Mouse (Mus musculus): Measurements from ENCODE around the gene Tipin. TPM values are rescaled to one million over a fixed set of nuclear protein-coding genes. Genes with fewer than 3 reads are reported as not detected.

The Tipin gene
- polyA plus RNA-seq, 1 experiment from 2014 or later: 162 TPM

GRCm38 (mm10) chr9:64242381-64242831, 39.0 kb upstream of the Tipin start:
- Histone ChIP-seq H3K9me3 (replicated peaks; ENCODE audit: control insufficient read depth, low read length) (no peaks in the 10 kb centered on the region), H3K36me3 (ENCODE audit: control insufficient read depth, insufficient read depth, low read length) (no peaks in the 10 kb centered on the region), H3K4me3 (replicated peaks; ENCODE audit: low read length) (no peak overlapping the region), H3K27me3 (ENCODE audit: control insufficient read depth, insufficient read depth, low read length) (no peaks in the 10 kb centered on the region), H3K9ac (ENCODE audit: low read length) (no peak overlapping the region), H3K4me1 (ENCODE audit: control insufficient read depth, insufficient read depth, low read length) (0 out of 2 replicates have a peak, but pooled peaks cover 3% of the 10 kb centered on the region), H3K27ac (ENCODE audit: low read length) (no peak overlapping the region), H3K4me2 (ENCODE audit: low read depth, low read length) (no peak overlapping the region)
- WGBS: 61% methylated on average over 6 of the region's 6 CpGs
- no peak for ATAC-seq (ENCODE audit: insufficient read depth, low FRiP score)

- WGBS: 67% methylated on average over 1 of the region's 1 CpGs
- H3K4me1 ChIP-seq (ENCODE audit: control insufficient read depth, insufficient read depth, low read length): peaks cover 11% of the 10 kb centered on the region; the same call in 1 of the 2 replicates
- no peak overlapping the region for H3K4me3 ChIP-seq (replicated peaks; ENCODE audit: low read length)
- no peak overlapping the region for H3K9ac ChIP-seq (ENCODE audit: low read length)
- ATAC-seq (ENCODE audit: insufficient read depth, low FRiP score): no peak
- no peaks in the 10 kb centered on the region for H3K27me3 ChIP-seq (ENCODE audit: control insufficient read depth, insufficient read depth, low read length)
- H3K4me2 ChIP-seq (ENCODE audit: low read depth, low read length): no peak overlapping the region
- no peak overlapping the region for H3K27ac ChIP-seq (ENCODE audit: low read length)
- no peaks in the 10 kb centered on the region for H3K9me3 ChIP-seq (replicated peaks; ENCODE audit: control insufficient read depth, low read length)
- no peaks in the 10 kb centered on the region for H3K36me3 ChIP-seq (ENCODE audit: control insufficient read depth, insufficient read depth, low read length)
Observed at GRCm38 (mm10) chr9:64249371-64249770, 32.0 kb upstream of the Tipin start.

- peak overlapping the region; percentile 12; the same call in 1 of the 2 replicates for H3K27ac ChIP-seq (ENCODE audit: low read length)
- no peak overlapping the region for H3K4me2 ChIP-seq (ENCODE audit: low read depth, low read length)
- H3K27me3 ChIP-seq (ENCODE audit: control insufficient read depth, insufficient read depth, low read length): no peaks in the 10 kb centered on the region
- no peaks in the 10 kb centered on the region for H3K36me3 ChIP-seq (ENCODE audit: control insufficient read depth, insufficient read depth, low read length)
- H3K4me1 ChIP-seq (ENCODE audit: control insufficient read depth, insufficient read depth, low read length): peaks cover 11% of the 10 kb centered on the region; the same call in 1 of the 2 replicates
- no peaks in the 10 kb centered on the region for H3K9me3 ChIP-seq (replicated peaks; ENCODE audit: control insufficient read depth, low read length)
- H3K9ac ChIP-seq (ENCODE audit: low read length): 0 out of 2 replicates have a peak overlapping the region, but pooled peaks have one; percentile 7
- no peak overlapping the region for H3K4me3 ChIP-seq (replicated peaks; ENCODE audit: low read length)
- no peak for ATAC-seq (ENCODE audit: insufficient read depth, low FRiP score)
Observed at GRCm38 (mm10) chr9:64250111-64250730, 31.2 kb upstream of the Tipin start.

- Histone ChIP-seq H3K9me3 (replicated peaks; ENCODE audit: control insufficient read depth, low read length) (no peaks in the 10 kb centered on the region), H3K36me3 (ENCODE audit: control insufficient read depth, insufficient read depth, low read length) (no peaks in the 10 kb centered on the region), H3K9ac (ENCODE audit: low read length) (peak overlapping the region; percentile 90), H3K4me2 (ENCODE audit: low read depth, low read length) (peak overlapping the region; percentile 68), H3K27me3 (ENCODE audit: control insufficient read depth, insufficient read depth, low read length) (no peaks in the 10 kb centered on the region), H3K27ac (ENCODE audit: low read length) (peak overlapping the region; percentile 94), H3K4me1 (ENCODE audit: control insufficient read depth, insufficient read depth, low read length) (peaks cover 11% of the 10 kb centered on the region; the same call in 1 of the 2 replicates), H3K4me3 (replicated peaks; ENCODE audit: low read length) (peak overlapping the region; percentile 67)
- ATAC-seq (ENCODE audit: insufficient read depth, low FRiP score): 0 out of 2 replicates have a peak, but pooled peaks have one; percentile 0
- WGBS: under 1% methylated on average over 16 of the region's 16 CpGs
Observed at GRCm38 (mm10) chr9:64252591-64253020, 28.8 kb upstream of the Tipin start.

- Histone ChIP-seq H3K27me3 (ENCODE audit: control insufficient read depth, insufficient read depth, low read length) (no peaks in the 10 kb centered on the region), H3K36me3 (ENCODE audit: control insufficient read depth, insufficient read depth, low read length) (no peaks in the 10 kb centered on the region), H3K4me3 (replicated peaks; ENCODE audit: low read length) (peak within 1 kb of the TSS; percentile 67), H3K4me1 (ENCODE audit: control insufficient read depth, insufficient read depth, low read length) (peaks cover 11% of the 10 kb centered on the region; the same call in 1 of the 2 replicates), H3K4me2 (ENCODE audit: low read depth, low read length) (peak within 1 kb of the TSS; percentile 68), H3K9ac (ENCODE audit: low read length) (peak within 1 kb of the TSS; percentile 90), H3K9me3 (replicated peaks; ENCODE audit: control insufficient read depth, low read length) (no peaks in the 10 kb centered on the region), H3K27ac (ENCODE audit: low read length) (peak within 1 kb of the TSS; percentile 94)
- under 1% methylated on average over 89 of the region's 89 CpGs for WGBS
- ATAC-seq (ENCODE audit: insufficient read depth, low FRiP score): peak; percentile 98
Observed at GRCm38 (mm10) chr9:64253021-64253904, 28.1 kb upstream of the Tipin start, which contains the start of gene Map2k1. Map2k1 (minus strand) TSS chr9:64253631.

GRCm38 (mm10) chr9:64255422-64255821, 26.0 kb upstream of the Tipin start:
- WGBS: 72% methylated on average over 3 of the region's 3 CpGs

GRCm38 (mm10) chr9:64256204-64256603, 25.2 kb upstream of the Tipin start:
- Histone ChIP-seq H3K9ac (ENCODE audit: low read length) (no peak overlapping the region), H3K27ac (ENCODE audit: low read length) (no peak overlapping the region), H3K4me1 (ENCODE audit: control insufficient read depth, insufficient read depth, low read length) (peaks cover 8% of the 10 kb centered on the region; the same call in 1 of the 2 replicates), H3K4me3 (replicated peaks; ENCODE audit: low read length) (no peak overlapping the region), H3K36me3 (ENCODE audit: control insufficient read depth, insufficient read depth, low read length) (no peaks in the 10 kb centered on the region), H3K27me3 (ENCODE audit: control insufficient read depth, insufficient read depth, low read length) (no peaks in the 10 kb centered on the region), H3K9me3 (replicated peaks; ENCODE audit: control insufficient read depth, low read length) (no peaks in the 10 kb centered on the region), H3K4me2 (ENCODE audit: low read depth, low read length) (no peak overlapping the region)
- no peak for ATAC-seq (ENCODE audit: insufficient read depth, low FRiP score)
- 93% methylated on average over 3 of the region's 3 CpGs for WGBS

More at GRCm38 (mm10) chr9:64255422-64255821, 26.0 kb upstream of the Tipin start:
- no peak overlapping the region for H3K4me3 ChIP-seq (replicated peaks; ENCODE audit: low read length)
- H3K4me1 ChIP-seq (ENCODE audit: control insufficient read depth, insufficient read depth, low read length): peaks cover 11% of the 10 kb centered on the region; the same call in 1 of the 2 replicates
- no peak overlapping the region for H3K4me2 ChIP-seq (ENCODE audit: low read depth, low read length)
- H3K27me3 ChIP-seq (ENCODE audit: control insufficient read depth, insufficient read depth, low read length): no peaks in the 10 kb centered on the region
- no peaks in the 10 kb centered on the region for H3K9me3 ChIP-seq (replicated peaks; ENCODE audit: control insufficient read depth, low read length)
- H3K36me3 ChIP-seq (ENCODE audit: control insufficient read depth, insufficient read depth, low read length): no peaks in the 10 kb centered on the region
- ATAC-seq (ENCODE audit: insufficient read depth, low FRiP score): no peak
- H3K27ac ChIP-seq (ENCODE audit: low read length): no peak overlapping the region
- no peak overlapping the region for H3K9ac ChIP-seq (ENCODE audit: low read length)

- H3K9me3 ChIP-seq (replicated peaks; ENCODE audit: control insufficient read depth, low read length): no peaks in the 10 kb centered on the region
- no peak for ATAC-seq (ENCODE audit: insufficient read depth, low FRiP score)
- no peak overlapping the region for H3K27ac ChIP-seq (ENCODE audit: low read length)
- no peaks in the 10 kb centered on the region for H3K36me3 ChIP-seq (ENCODE audit: control insufficient read depth, insufficient read depth, low read length)
- H3K9ac ChIP-seq (ENCODE audit: low read length): no peak overlapping the region
- H3K4me1 ChIP-seq (ENCODE audit: control insufficient read depth, insufficient read depth, low read length): no peaks in the 10 kb centered on the region
- H3K4me2 ChIP-seq (ENCODE audit: low read depth, low read length): no peak overlapping the region
- 77% methylated on average over 5 of the region's 5 CpGs for WGBS
- H3K27me3 ChIP-seq (ENCODE audit: control insufficient read depth, insufficient read depth, low read length): no peaks in the 10 kb centered on the region
- no peak overlapping the region for H3K4me3 ChIP-seq (replicated peaks; ENCODE audit: low read length)
Observed at GRCm38 (mm10) chr9:64259906-64260305, 21.5 kb upstream of the Tipin start.

- Histone ChIP-seq H3K9me3 (replicated peaks; ENCODE audit: control insufficient read depth, low read length) (no peaks in the 10 kb centered on the region), H3K36me3 (ENCODE audit: control insufficient read depth, insufficient read depth, low read length) (no peaks in the 10 kb centered on the region), H3K27ac (ENCODE audit: low read length) (no peak overlapping the region), H3K27me3 (ENCODE audit: control insufficient read depth, insufficient read depth, low read length) (no peaks in the 10 kb centered on the region), H3K9ac (ENCODE audit: low read length) (no peak overlapping the region), H3K4me3 (replicated peaks; ENCODE audit: low read length) (no peak overlapping the region), H3K4me2 (ENCODE audit: low read depth, low read length) (no peak overlapping the region), H3K4me1 (ENCODE audit: control insufficient read depth, insufficient read depth, low read length) (no peaks in the 10 kb centered on the region)
- no peak for ATAC-seq (ENCODE audit: insufficient read depth, low FRiP score)
- 84% methylated on average over 4 of the region's 4 CpGs for WGBS
Observed at GRCm38 (mm10) chr9:64261023-64261422, 20.4 kb upstream of the Tipin start.

All from stomach, embryonic 16.5 days (tissue).